In genomic region chr9:32292686-32293085, GRCm38 (mm10) we compare ENCODE assay signal across 9 mouse cellular contexts. TPM values are rescaled to one million over a fixed set of nuclear protein-coding genes. Genes with fewer than 3 reads are reported as not detected.
DNase-seq lines count a peak whose midpoint lies in the region; ATAC-seq and TF ChIP-seq lines count a peak whose summit lies in the region.
"Had no signal": no experiment of that assay in that cellular context is flagged by ENCODE, and none has a peak within 500 bp of the region (broad histone marks: within the 10 kb centered on the region; RNA-seq: fewer than 3 reads in every experiment).

No protein-coding gene starts in this region.

- no peak for ATAC-seq in kidney, embryonic 14.5 days (ENCODE audit: low FRiP score, low TSS enrichment)
- ATAC-seq in intestine, postnatal 0 days = peak; percentile 77

- no peaks in the 10 kb centered on the region for H3K27me3 ChIP-seq in kidney, embryonic 14.5 days (ENCODE audit: control insufficient read depth, insufficient read depth, low read length)
- no peaks in the 10 kb centered on the region for H3K27me3 ChIP-seq in intestine, postnatal 0 days (replicated peaks; ENCODE audit: control insufficient read depth, insufficient read depth, low read length)
- H3K27me3 ChIP-seq: neural tube, embryonic 13.5 days had no signal

- H3K4me2 ChIP-seq in kidney, embryonic 14.5 days (replicated peaks; ENCODE audit: low read depth, low read length) = no peak overlapping the region
- no peak overlapping the region for H3K4me2 ChIP-seq in intestine, postnatal 0 days (replicated peaks; ENCODE audit: low read depth)
- H3K4me2 ChIP-seq: neural tube, embryonic 13.5 days had no signal

- no peak overlapping the region for H3K27ac ChIP-seq in kidney, embryonic 14.5 days (ENCODE audit: low read depth, low read length)
- H3K27ac ChIP-seq in intestine, postnatal 0 days (ENCODE audit: low read depth, low read length) = no peak overlapping the region; the same call in 1 of the 2 replicates
- H3K27ac ChIP-seq: neural tube, embryonic 13.5 days had no signal

- no peak overlapping the region for H3K4me3 ChIP-seq in kidney, embryonic 14.5 days (ENCODE audit: low read length)
- no peak overlapping the region for H3K4me3 ChIP-seq in intestine, postnatal 0 days (ENCODE audit: low read depth, low read length)
- H3K4me3 ChIP-seq: neural tube, embryonic 13.5 days had no signal

- TF ChIP-seq CTCF in intestine, postnatal 0 days (IDR thresholded peaks at IDR 0.05; ENCODE audit: low read depth) = no peak

- H3K9me3 ChIP-seq in kidney, embryonic 14.5 days (ENCODE audit: control insufficient read depth, low read length) = no peaks in the 10 kb centered on the region
- no peaks in the 10 kb centered on the region for H3K9me3 ChIP-seq in intestine, postnatal 0 days (ENCODE audit: control insufficient read depth)
- H3K9me3 ChIP-seq: neural tube, embryonic 13.5 days had no signal

- 0 out of 2 replicates have a peak, but pooled peaks cover 5% of the 10 kb centered on the region for H3K4me1 ChIP-seq in kidney, embryonic 14.5 days (ENCODE audit: control insufficient read depth, insufficient read depth, low read length)
- H3K4me1 ChIP-seq in intestine, postnatal 0 days (replicated peaks; ENCODE audit: control insufficient read depth, insufficient read depth, low read length) = no peaks in the 10 kb centered on the region

- 5% methylated on average over 5 of the region's 5 CpGs for WGBS in kidney, embryonic 14.5 days
- WGBS in intestine, postnatal 0 days = 18% methylated on average over 5 of the region's 5 CpGs

- no peak overlapping the region for H3K9ac ChIP-seq in kidney, embryonic 14.5 days (ENCODE audit: low read depth, low read length)
- H3K9ac ChIP-seq in intestine, postnatal 0 days (ENCODE audit: low read depth, low read length) = no peak overlapping the region
- H3K9ac ChIP-seq: neural tube, embryonic 13.5 days had no signal

- no peaks in the 10 kb centered on the region for H3K36me3 ChIP-seq in kidney, embryonic 14.5 days (ENCODE audit: control insufficient read depth, insufficient read depth, low read length)
- no peaks in the 10 kb centered on the region for H3K36me3 ChIP-seq in intestine, postnatal 0 days (ENCODE audit: control insufficient read depth, insufficient read depth)
- H3K36me3 ChIP-seq: neural tube, embryonic 13.5 days had no signal

- DNase-seq in kidney, adult 11 months = peak; percentile 14
- peak; percentile 68 to 92 for DNase-seq in adrenal gland, adult (ENCODE audit: inconsistent age in 2 of 2, low spot score in 1 of 2)
- peak; percentile 12 for DNase-seq in embryo, embryonic 10.5 days (ENCODE audit: low spot score)
- DNase-seq in thymus, adult 18-20 months = no peak
- DNase-seq in left cerebral cortex, postnatal 14 days (ENCODE audit: low spot score in 2 of 2) = no peak
- no peak for DNase-seq in frontal cortex, postnatal 36 days (ENCODE audit: low spot score in 2 of 2)

- intact Hi-C loops in left cerebral cortex, postnatal 14 days (cut with DNase I) = no loop called here

RNA-seq across cellular contexts. Expression of gene Kcnj5, which starts 51.5 kb away (rescaled TPM):
- 0.40 and 1.2 TPM in 2 replicates for polyA plus RNA-seq in kidney, embryonic 14.5 days (2014; fragmentation: Nextera tagmentation; extraction: Ambion mirVana)
- polyA plus RNA-seq in intestine, postnatal 0 days (2015; fragmentation: Nextera tagmentation; extraction: Ambion mirVana) = 0.07 and 0.13 TPM in 2 replicates
- total RNA-seq in left cerebral cortex, postnatal 14 days (2021) = 1 to 10 TPM in 1 of 2 experiments, under 1 TPM in 1; 0.99 to 1.1 TPM

Comparison
In these comparisons a context has a peak if more than half of its experiments do, and no peak if none do; other contexts are left out.
1. DNase-seq: peak in kidney, adult 11 months (single experiment), adrenal gland, adult (2 of 2) and embryo, embryonic 10.5 days (single experiment); none in thymus, adult 18-20 months (0 of 2), left cerebral cortex, postnatal 14 days (0 of 2) and frontal cortex, postnatal 36 days (0 of 2).